Mouse (Mus musculus) gastrocnemius, adult 8-10 months (tissue): ENCODE results near the gene Unc79. TPM values are rescaled to one million over a fixed set of nuclear protein-coding genes. Genes with fewer than 3 reads are reported as not detected.

ENCODE experiments used
- DNase-seq, 2 experiments: peaks; one replicate each; pipeline ENCODE4 v3.0.0; 2022; ENCODE audit warnings: low spot score in 2 of 2
- microRNA-seq: library from miRNA; unstranded; fragments of <30 nt; microRNA quantifications from one replicate; pipeline ENCODE4 v1.2.0, GENCODE M21; 2022
- total RNA-seq, 4 experiments: library from RNA; stranded (reverse); gene quantifications; 2 replicates each; pipeline ENCODE4 v1.2.4; 2022

Gene Unc79
- total RNA-seq, 4 experiments from 2014 or later, result 0.17 to 0.40 TPM; not detected in 2

GRCm38 (mm10) chr12:103202592-103203544, 254.2 kb downstream of the Unc79 start:
- DNase-seq, result no peak

- peak; percentile 9 to 15 for DNase-seq
Measured at GRCm38 (mm10) chr12:103205561-103205960, 256.9 kb downstream of the Unc79 start.

- no peak for DNase-seq
Measured at GRCm38 (mm10) chr12:103209581-103209980, 260.9 kb downstream of the Unc79 start.

GRCm38 (mm10) chr12:103211078-103211477, 262.4 kb downstream of the Unc79 start:
- DNase-seq, result no peak

GRCm38 (mm10) chr12:103213591-103213990, 264.9 kb downstream of the Unc79 start:
- peak; percentile 17 to 29 for DNase-seq

GRCm38 (mm10) chr12:103214270-103214669, 265.6 kb downstream of the Unc79 start:
- DNase-seq, result no peak

GRCm38 (mm10) chr12:103214797-103215196, 266.1 kb downstream of the Unc79 start:
- no peak for DNase-seq

- DNase-seq, result peak; percentile 48 to 69
Measured at GRCm38 (mm10) chr12:103215877-103216610, 267.4 kb downstream of the Unc79 start.

- peak; percentile 17 to 24 for DNase-seq
Measured at GRCm38 (mm10) chr12:103223671-103224070, 275.0 kb downstream of the Unc79 start.

- no peak for DNase-seq
Measured at GRCm38 (mm10) chr12:103226121-103226520, 277.5 kb downstream of the Unc79 start.

- DNase-seq, result no peak
Measured at GRCm38 (mm10) chr12:103229058-103229457, 280.4 kb downstream of the Unc79 start.

Small RNA genes lying within 50 kb of the gene (microRNA-seq; reads per million reads assigned to microRNA genes)
- not detected for gene Gm44324

Other genes with a start within 250 kb of the Unc79 start
- 10 to 100 TPM in 1 of 4 experiments, 1 to 10 TPM in 3; 5.7 to 10.4 (median 8.2) TPM for gene Itpk1, start 243.9 kb upstream of the Unc79 start, total RNA-seq
- gene Moap1, start 205.2 kb upstream of the Unc79 start, total RNA-seq, result 1 to 10 TPM; 3.8 to 4.7 (median 4.2) TPM
- gene Tmem251, start 205.1 kb upstream of the Unc79 start, total RNA-seq, result 1 to 10 TPM; 2.3 to 4.2 (median 2.5) TPM
- not detected for gene Gm28051, start 191.1 kb upstream of the Unc79 start, total RNA-seq
- 10 to 100 TPM; 10.3 to 12.0 (median 10.9) TPM for gene Gon7, start 191.1 kb upstream of the Unc79 start, total RNA-seq
- gene Ubr7, start 190.9 kb upstream of the Unc79 start, total RNA-seq, result 10 to 100 TPM; 16.0 to 16.9 (median 16.3) TPM
- gene Gm20604, start 190.2 kb upstream of the Unc79 start, total RNA-seq, result 1 to 10 TPM; 2.7 to 2.9 (median 2.9) TPM
- gene Btbd7, start 70.4 kb upstream of the Unc79 start, total RNA-seq, result 10 to 100 TPM; 16.7 to 18.7 (median 17.1) TPM
- gene Cox8c, start 49.5 kb upstream of the Unc79 start, total RNA-seq, result not detected